Mouse (Mus musculus) liver, postnatal 0 days (tissue): ENCODE data around the gene Gna12.
A peak's percentile ranks its signal among the peaks of the same experiment; 100 is the strongest.

Experiments used
- CTCF ChIP-seq: sonication (generic); IDR thresholded peaks from 2 replicates; pipeline ENCODE4 v1.5.1; 2016; ENCODE audit warnings: antibody characterized with exemption, low read depth
- EP300 ChIP-seq: IDR thresholded peaks from 2 replicates; pipeline ENCODE4 v1.6.1; 2016; ENCODE audit warnings: antibody characterized with exemption, low read depth, mild to moderate bottlenecking

- TF ChIP-seq CTCF: peak; percentile 50
- no peak for TF ChIP-seq EP300
Measured at GRCm38 (mm10) chr5:140783577-140783976, 46.7 kb downstream of the Gna12 start.
